Mouse (Mus musculus): ENCODE measurements around the gene Scaf11.
"Not testable (repeated sequence)": the region's sequence is repeated elsewhere in the genome, so short reads cannot be mapped to it uniquely, and the experiment has no call there.

The Scaf11 gene

GRCm38 (mm10) chr15:96465076-96465475, 4.4 kb upstream of the Scaf11 start:
- DNase-seq (ENCODE audit: extremely low read depth, low read depth, low spot score), result no peak

GRCm38 (mm10) chr15:96463821-96464220, 3.2 kb upstream of the Scaf11 start:
- no peak for DNase-seq (ENCODE audit: extremely low read depth, low read depth, low spot score)

- no peak for DNase-seq (ENCODE audit: extremely low read depth, low read depth, low spot score)
Observed at GRCm38 (mm10) chr15:96462611-96463010, 2.0 kb upstream of the Scaf11 start.

GRCm38 (mm10) chr15:96461541-96462512, 1.2 kb upstream of the Scaf11 start:
- no peak for DNase-seq (ENCODE audit: extremely low read depth, low read depth, low spot score)

GRCm38 (mm10) chr15:96460451-96460729, 253 bp downstream of the Scaf11 start:
- DNase-seq (ENCODE audit: extremely low read depth, low read depth, low spot score), result no peak

GRCm38 (mm10) chr15:96459741-96460450, 747 bp downstream of the Scaf11 start:
- no peak for DNase-seq (ENCODE audit: extremely low read depth, low read depth, low spot score)

- no peak for DNase-seq (ENCODE audit: extremely low read depth, low read depth, low spot score)
Observed at GRCm38 (mm10) chr15:96458273-96458672, 2.4 kb downstream of the Scaf11 start.

GRCm38 (mm10) chr15:96457338-96457664, 3.3 kb downstream of the Scaf11 start:
- DNase-seq (ENCODE audit: extremely low read depth, low read depth, low spot score), result no peak

GRCm38 (mm10) chr15:96456651-96457337, 3.8 kb downstream of the Scaf11 start:
- no peak for DNase-seq (ENCODE audit: extremely low read depth, low read depth, low spot score)

- no peak for DNase-seq (ENCODE audit: extremely low read depth, low read depth, low spot score)
Observed at GRCm38 (mm10) chr15:96455595-96456214, 4.9 kb downstream of the Scaf11 start.

GRCm38 (mm10) chr15:96453346-96453745, 7.3 kb downstream of the Scaf11 start:
- DNase-seq (ENCODE audit: extremely low read depth, low read depth, low spot score), result no peak

GRCm38 (mm10) chr15:96448656-96449299, 11.9 kb downstream of the Scaf11 start:
- DNase-seq (ENCODE audit: extremely low read depth, low read depth, low spot score), result no peak

GRCm38 (mm10) chr15:96446785-96447184, 13.9 kb downstream of the Scaf11 start:
- peak; percentile 93 for DNase-seq (ENCODE audit: extremely low read depth, low read depth, low spot score)

GRCm38 (mm10) chr15:96441480-96441879, 19.2 kb downstream of the Scaf11 start:
- DNase-seq (ENCODE audit: extremely low read depth, low read depth, low spot score), result not testable (repeated sequence)

- DNase-seq (ENCODE audit: extremely low read depth, low read depth, low spot score), result no peak
Observed at GRCm38 (mm10) chr15:96434202-96434601, 26.4 kb downstream of the Scaf11 start.

GRCm38 (mm10) chr15:96419920-96420319, 40.7 kb downstream of the Scaf11 start:
- no peak for DNase-seq (ENCODE audit: extremely low read depth, low read depth, low spot score)

- DNase-seq (ENCODE audit: extremely low read depth, low read depth, low spot score), result no peak
Observed at GRCm38 (mm10) chr15:96418161-96418560, 42.5 kb downstream of the Scaf11 start.

GRCm38 (mm10) chr15:96408717-96409121, 51.9 kb downstream of the Scaf11 start:
- no peak for DNase-seq (ENCODE audit: extremely low read depth, low read depth, low spot score)

GRCm38 (mm10) chr15:96407151-96407550, 53.5 kb downstream of the Scaf11 start:
- DNase-seq (ENCODE audit: extremely low read depth, low read depth, low spot score), result no peak

GRCm38 (mm10) chr15:96406253-96406652, 54.4 kb downstream of the Scaf11 start:
- DNase-seq (ENCODE audit: extremely low read depth, low read depth, low spot score), result no peak

- no peak for DNase-seq (ENCODE audit: extremely low read depth, low read depth, low spot score)
Observed at GRCm38 (mm10) chr15:96405548-96405947, 55.1 kb downstream of the Scaf11 start.

Data from fat pad, adult 2 months (tissue).